Mouse (Mus musculus) lung, embryonic 14.5 days (tissue): Measurements from ENCODE around the gene Fyb. TPM values are rescaled to one million over a fixed set of nuclear protein-coding genes. Genes with fewer than 3 reads are reported as not detected.
A peak's percentile ranks its signal among the peaks of the same experiment; 100 is the strongest.

Source experiments
- ATAC-seq: fragments of 200-750 bp; cut with Nextera tagmentation; 2 replicates; pipeline ENCODE4 v1.8.0; 2017; ENCODE audit warnings: mild to moderate bottlenecking, moderate TSS enrichment, moderate library complexity; ENCODE audit not compliant: insufficient read depth
- DNase-seq: peaks from one replicate; pipeline ENCODE4 v3.0.0-alpha.2; 2015
- H3K27ac ChIP-seq: fragments of 300-500 bp; sonication (generic); 2 replicates; pipeline ENCODE4 v1.5.1; 2014; ENCODE audit warnings: low read depth, mild to moderate bottlenecking, moderate library complexity
- H3K27me3 ChIP-seq: fragments of 300-500 bp; sonication (generic); 2 replicates; pipeline ENCODE4 v1.6.1; 2014; ENCODE audit warnings: low read length, control low read depth; ENCODE audit not compliant: insufficient read depth
- H3K36me3 ChIP-seq: fragments of 300-500 bp; sonication (generic); 2 replicates; pipeline ENCODE4 v1.6.1; 2014; ENCODE audit warnings: control low read depth; ENCODE audit not compliant: insufficient read depth
- H3K4me1 ChIP-seq: fragments of 300-500 bp; sonication (generic); 2 replicates; pipeline ENCODE4 v1.6.1; 2014; ENCODE audit warnings: antibody characterized with exemption, control low read depth; ENCODE audit not compliant: insufficient read depth
- H3K4me2 ChIP-seq: fragments of 300-500 bp; sonication (generic); 2 replicates; pipeline ENCODE4 v1.6.1; 2014; ENCODE audit warnings: mild to moderate bottlenecking
- H3K4me3 ChIP-seq: fragments of 300-500 bp; sonication (generic); 2 replicates; pipeline ENCODE4 v1.5.1; 2014; ENCODE audit warnings: low read depth, low read length
- H3K9ac ChIP-seq: fragments of 300-500 bp; sonication (generic); 2 replicates; pipeline ENCODE4 v1.6.1; 2014
- H3K9me3 ChIP-seq: fragments of 300-500 bp; sonication (generic); 2 replicates; pipeline ENCODE4 v1.6.1; 2016; ENCODE audit warnings: low read depth, low read length, control low read depth
- CTCF ChIP-seq: IDR thresholded peaks from 2 replicates; pipeline ENCODE4 v1.5.1; 2016; ENCODE audit warnings: antibody characterized with exemption, low read depth
- WGBS: fragments of 180-500 bp; shearing (Covaris S2); extraction: QIAGEN DNeasy Blood & Tissue Kit; methylation state at CpG from one replicate; pipeline ENCODE4 v1.1.7; 2014; 5-methylcytosine and 5-hydroxymethylcytosine counted together
- polyA plus RNA-seq: library from polyadenylated mRNA; unstranded; fragments of >200 nt; fragmentation: Nextera tagmentation; extraction: Ambion mirVana; gene quantifications from 2 replicates; pipeline ENCODE4 v1.2.1, GENCODE M21; 2014

The Fyb gene
- polyA plus RNA-seq, 1 experiment from 2014 or later: 6.2 TPM

GRCm38 (mm10) chr15:6551875-6552274, 29.2 kb downstream of the Fyb start:
- Histone ChIP-seq H3K4me3 (no peak overlapping the region), H3K4me1 (0 out of 2 replicates have a peak, but pooled peaks cover 3% of the 10 kb centered on the region), H3K27ac (no peak overlapping the region), H3K36me3 (no peaks in the 10 kb centered on the region), H3K27me3 (no peaks in the 10 kb centered on the region), H3K9ac (no peak overlapping the region), H3K4me2 (no peak overlapping the region), H3K9me3 (no peaks in the 10 kb centered on the region)
- no peak for ATAC-seq
- DNase-seq: no peak
- 73% methylated on average over 7 of the region's 7 CpGs for WGBS
- no peak for TF ChIP-seq CTCF

GRCm38 (mm10) chr15:6554742-6555141, 32.1 kb downstream of the Fyb start:
- no peak for ATAC-seq
- TF ChIP-seq CTCF: no peak
- Histone ChIP-seq H3K27me3 (no peaks in the 10 kb centered on the region), H3K4me2 (no peak overlapping the region), H3K4me1 (0 out of 2 replicates have a peak, but pooled peaks cover 6% of the 10 kb centered on the region), H3K36me3 (no peaks in the 10 kb centered on the region), H3K9ac (no peak overlapping the region), H3K27ac (no peak overlapping the region), H3K9me3 (no peaks in the 10 kb centered on the region), H3K4me3 (no peak overlapping the region)
- WGBS: 78% methylated on average over 4 of the region's 4 CpGs
- no peak for DNase-seq

- no peak overlapping the region for H3K27ac ChIP-seq
- no peaks in the 10 kb centered on the region for H3K36me3 ChIP-seq
- H3K4me1 ChIP-seq: 0 out of 2 replicates have a peak, but pooled peaks cover 10% of the 10 kb centered on the region
- H3K4me3 ChIP-seq: no peak overlapping the region
- 44% methylated on average over 2 of the region's 2 CpGs for WGBS
- no peaks in the 10 kb centered on the region for H3K27me3 ChIP-seq
- ATAC-seq: no peak
- H3K9me3 ChIP-seq: no peaks in the 10 kb centered on the region
- DNase-seq: no peak
- H3K4me2 ChIP-seq: no peak overlapping the region
- no peak for TF ChIP-seq CTCF
- H3K9ac ChIP-seq: no peak overlapping the region
These were observed 32.9 kb downstream of the Fyb start for GRCm38 (mm10) chr15:6555536-6555935.

- Histone ChIP-seq H3K27ac (no peak overlapping the region), H3K36me3 (no peaks in the 10 kb centered on the region), H3K4me3 (no peak overlapping the region), H3K9me3 (no peaks in the 10 kb centered on the region), H3K4me2 (no peak overlapping the region), H3K9ac (no peak overlapping the region), H3K4me1 (0 out of 2 replicates have a peak, but pooled peaks cover 10% of the 10 kb centered on the region), H3K27me3 (no peaks in the 10 kb centered on the region)
- DNase-seq (no peak), ATAC-seq (no peak)
- whole genome bisulfite sequencing: 90% methylated on average over 4 of the region's 4 CpGs
- TF ChIP-seq CTCF: no peak
These were observed 33.6 kb downstream of the Fyb start for GRCm38 (mm10) chr15:6556272-6556671.

- Histone ChIP-seq H3K4me1 (0 out of 2 replicates have a peak, but pooled peaks cover 10% of the 10 kb centered on the region), H3K9ac (no peak overlapping the region), H3K27me3 (no peaks in the 10 kb centered on the region), H3K9me3 (no peaks in the 10 kb centered on the region), H3K4me2 (no peak overlapping the region), H3K36me3 (no peaks in the 10 kb centered on the region), H3K27ac (no peak overlapping the region), H3K4me3 (no peak overlapping the region)
- ATAC-seq (no peak), DNase-seq (no peak)
- no peak for TF ChIP-seq CTCF
- 91% methylated on average over 6 of the region's 6 CpGs for WGBS
These were observed 34.3 kb downstream of the Fyb start for GRCm38 (mm10) chr15:6556911-6557310.

- Histone ChIP-seq H3K9me3 (no peaks in the 10 kb centered on the region), H3K27me3 (no peaks in the 10 kb centered on the region), H3K27ac (no peak overlapping the region), H3K4me3 (no peak overlapping the region), H3K9ac (no peak overlapping the region), H3K4me2 (no peak overlapping the region), H3K4me1 (0 out of 2 replicates have a peak, but pooled peaks cover 10% of the 10 kb centered on the region), H3K36me3 (no peaks in the 10 kb centered on the region)
- DNase-seq (no peak), ATAC-seq (no peak)
- TF ChIP-seq CTCF: no peak
- WGBS: 78% methylated on average over 4 of the region's 4 CpGs
These were observed 34.9 kb downstream of the Fyb start for GRCm38 (mm10) chr15:6557552-6557951.

- 21% methylated on average over 9 of the region's 9 CpGs for WGBS
- DNase-seq (peak; percentile 79), ATAC-seq (peak; percentile 80)
- no peaks in the 10 kb centered on the region for H3K27me3 ChIP-seq
- no peaks in the 10 kb centered on the region for H3K9me3 ChIP-seq
- no peak overlapping the region for H3K4me3 ChIP-seq
- TF ChIP-seq CTCF: no peak
- H3K9ac ChIP-seq: no peak overlapping the region
- H3K4me2 ChIP-seq: no peak overlapping the region
- no peak overlapping the region for H3K27ac ChIP-seq
- H3K36me3 ChIP-seq: no peaks in the 10 kb centered on the region
- 0 out of 2 replicates have a peak, but pooled peaks cover 7% of the 10 kb centered on the region for H3K4me1 ChIP-seq
These were observed 36.5 kb downstream of the Fyb start for GRCm38 (mm10) chr15:6559188-6559587.
